Mouse (Mus musculus) hindbrain, embryonic 11.5 days (tissue): ENCODE data around the gene Ptprcap. TPM values are rescaled to one million over a fixed set of nuclear protein-coding genes. Genes with fewer than 3 reads are reported as not detected.
A peak's percentile ranks its signal among the peaks of the same experiment; 100 is the strongest.

ENCODE experiments used
- ATAC-seq: fragments of 200-750 bp; cut with Nextera tagmentation; 2 replicates; pipeline ENCODE4 v1.8.0; 2017; ENCODE audit warnings: mild to moderate bottlenecking, moderate TSS enrichment, moderate library complexity; ENCODE audit not compliant: low FRiP score
- DNase-seq: peaks from one replicate; pipeline ENCODE4 v3.0.0-alpha.2; 2015; ENCODE audit warnings: low spot score
- H3K27ac ChIP-seq: fragments of 300-500 bp; sonication (generic); 2 replicates; pipeline ENCODE4 v1.5.1; 2014; ENCODE audit warnings: mild to moderate bottlenecking, low read depth, low read length
- H3K27me3 ChIP-seq: fragments of 300-500 bp; sonication (generic); 2 replicates; pipeline ENCODE4 v1.6.1; 2014; ENCODE audit warnings: mild to moderate bottlenecking, low read length, moderate library complexity, mixed read lengths; ENCODE audit not compliant: control insufficient read depth, insufficient read depth
- H3K36me3 ChIP-seq: fragments of 300-500 bp; sonication (generic); 2 replicates; pipeline ENCODE4 v1.6.1; 2014; ENCODE audit warnings: mild to moderate bottlenecking, low read length, moderate library complexity, mixed read lengths; ENCODE audit not compliant: control insufficient read depth, insufficient read depth
- H3K4me1 ChIP-seq: fragments of 300-500 bp; sonication (generic); replicated peaks from 2 replicates; pipeline ENCODE4 v1.6.1; 2014; ENCODE audit warnings: low read length, mixed read lengths; ENCODE audit not compliant: control insufficient read depth, insufficient read depth
- H3K4me2 ChIP-seq: fragments of 300-500 bp; sonication (generic); replicated peaks from 2 replicates; pipeline ENCODE4 v1.6.1; 2014; ENCODE audit warnings: mild to moderate bottlenecking, low read depth, low read length
- H3K4me3 ChIP-seq: fragments of 300-500 bp; sonication (generic); 2 replicates; pipeline ENCODE4 v1.5.1; 2014; ENCODE audit warnings: low read depth, low read length
- H3K9ac ChIP-seq: fragments of 300-500 bp; sonication (generic); 2 replicates; pipeline ENCODE4 v1.6.1; 2014; ENCODE audit warnings: low read depth, low read length
- H3K9me3 ChIP-seq: fragments of 300-500 bp; sonication (generic); 2 replicates; pipeline ENCODE4 v1.6.1; 2016; ENCODE audit warnings: low read length; ENCODE audit not compliant: control insufficient read depth
- WGBS: fragments of 180-500 bp; shearing (Covaris S2); extraction: QIAGEN DNeasy Blood & Tissue Kit; methylation state at CpG from one replicate; pipeline ENCODE4 v1.1.7; 2014; 5-methylcytosine and 5-hydroxymethylcytosine counted together
- polyA plus RNA-seq: library from polyadenylated mRNA; unstranded; fragments of >200 nt; fragmentation: Nextera tagmentation; extraction: Ambion mirVana; gene quantifications from 2 replicates; pipeline ENCODE4 v1.2.1, GENCODE M21; 2014

The Ptprcap gene
- polyA plus RNA-seq, 1 experiment from 2014 or later = 1.1 TPM

DNA sequence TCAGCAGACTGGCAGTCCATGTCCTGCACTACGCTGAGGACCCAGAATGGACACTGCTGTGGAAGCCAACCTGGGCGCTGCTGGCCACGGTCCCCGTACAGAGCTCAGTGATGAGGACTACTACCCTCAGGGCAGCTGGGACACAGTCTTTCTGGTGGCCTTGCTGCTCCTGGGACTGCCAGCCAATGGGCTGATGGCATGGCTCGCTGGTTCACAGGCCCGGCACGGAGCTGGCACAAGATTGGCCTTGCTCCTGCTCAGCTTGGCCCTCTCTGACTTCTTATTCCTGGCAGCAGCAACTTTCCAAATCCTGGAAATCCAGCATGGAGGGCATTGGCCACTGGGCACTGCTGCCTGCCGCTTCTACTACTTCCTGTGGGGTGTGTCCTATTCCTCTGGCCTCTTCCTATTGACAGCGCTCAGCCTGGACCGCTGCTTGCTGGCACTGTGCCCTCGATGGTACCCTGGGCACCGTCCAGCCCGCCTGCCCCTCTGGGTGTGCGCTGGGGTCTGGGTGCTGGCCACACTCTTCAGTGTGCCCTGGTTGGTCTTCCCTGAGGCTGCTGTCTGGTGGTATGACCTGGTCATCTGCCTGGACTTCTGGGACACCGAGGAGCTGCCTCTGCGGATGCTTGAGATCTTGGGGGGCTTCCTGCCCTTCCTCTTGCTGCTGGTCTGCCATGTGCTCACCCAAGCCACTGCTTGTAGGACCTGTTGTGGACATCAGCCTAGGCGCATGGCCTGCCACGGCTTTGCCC lies 10.8 kb upstream of the Ptprcap start:
- H3K27me3 ChIP-seq = no peaks in the 10 kb centered on the region
- H3K36me3 ChIP-seq = no peaks in the 10 kb centered on the region
- no peak overlapping the region for H3K27ac ChIP-seq
- H3K9ac ChIP-seq = no peak overlapping the region
- 88% methylated on average over 18 of the region's 18 CpGs for WGBS
- no peak overlapping the region for H3K4me3 ChIP-seq
- DNase-seq (no peak), ATAC-seq (no peak)
- H3K4me2 ChIP-seq = no peak overlapping the region
- no peaks in the 10 kb centered on the region for H3K4me1 ChIP-seq
- H3K9me3 ChIP-seq = no peaks in the 10 kb centered on the region

DNA sequence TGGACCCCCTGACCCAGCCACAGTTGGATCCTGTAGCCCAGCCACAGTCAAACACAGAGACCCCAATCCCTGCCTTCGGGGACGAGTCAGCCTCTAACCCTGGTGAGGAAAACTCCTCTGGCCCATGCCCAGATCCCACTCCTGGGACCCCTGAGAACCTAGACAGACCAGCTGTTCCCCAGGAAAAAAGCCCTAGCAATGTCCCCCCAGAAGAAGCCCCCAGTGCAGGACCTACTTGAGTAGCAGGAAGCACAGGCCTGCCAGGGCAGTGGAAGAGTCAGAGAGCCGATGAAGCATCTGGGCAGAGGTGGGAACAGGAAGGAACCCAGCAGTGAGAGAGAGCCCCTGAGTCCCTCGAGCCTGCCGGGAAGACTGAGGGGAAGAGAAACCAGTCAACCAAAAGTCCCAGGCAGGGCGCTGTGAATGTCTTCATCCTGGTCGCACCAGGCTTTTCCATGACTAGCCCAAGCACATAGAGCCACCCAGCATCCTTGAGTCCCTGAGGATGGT lies 9.6 kb upstream of the Ptprcap start, which contains the start of gene Cabp4:
Gene Cabp4 (minus strand): TSS at position 275 of the 510 bp plus-strand sequence.
- DNase-seq = no peak
- no peak within 1 kb of the TSS for H3K27ac ChIP-seq
- WGBS = 76% methylated on average over 7 of the region's 7 CpGs

DNA sequence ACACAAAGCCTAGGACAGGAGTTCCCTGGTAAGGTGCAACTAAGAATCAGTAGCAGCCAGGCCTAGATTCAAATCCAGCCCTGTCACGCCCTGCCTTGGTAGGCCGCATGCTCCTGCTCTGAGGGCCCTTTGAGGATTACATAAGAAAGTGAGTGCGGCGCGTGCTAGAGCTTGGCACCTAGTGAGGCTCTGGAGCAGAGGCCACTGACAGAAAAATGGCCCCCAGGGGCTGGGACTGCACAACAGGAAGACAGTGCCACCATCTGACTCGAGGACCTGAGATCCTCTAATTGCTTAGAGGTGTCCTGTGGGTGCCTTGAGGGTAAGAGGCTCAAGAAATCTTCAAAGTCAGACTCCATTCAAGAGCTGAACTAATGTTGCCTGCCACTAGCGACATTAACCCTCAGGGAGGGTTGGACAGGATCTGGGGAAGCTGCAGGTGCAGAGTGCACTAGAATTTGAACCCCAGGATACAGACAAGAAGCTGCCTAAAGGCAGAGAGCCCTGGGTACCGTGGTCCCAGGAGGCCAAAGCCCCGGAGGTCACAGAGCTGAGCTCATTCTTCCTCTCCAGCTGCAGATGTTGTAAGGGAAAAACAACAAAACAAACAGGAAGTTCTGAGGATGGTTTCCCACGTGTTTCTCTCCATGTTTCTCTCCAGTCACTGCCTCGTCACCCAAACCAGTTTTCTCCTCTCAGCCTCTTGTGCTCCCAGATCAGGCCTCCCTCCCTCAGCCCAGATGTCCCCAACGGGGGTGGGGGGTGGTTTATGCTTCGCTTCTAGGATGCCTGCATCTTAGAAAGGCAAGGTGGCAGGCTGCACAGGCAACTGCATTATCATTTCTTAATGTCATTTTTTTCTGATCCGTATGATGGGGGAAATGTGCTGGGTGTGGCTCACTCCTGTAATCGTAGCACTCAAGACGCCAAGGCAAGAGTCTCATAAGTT lies 8.6 kb upstream of the Ptprcap start:
- Histone ChIP-seq H3K9me3 (no peaks in the 10 kb centered on the region), H3K9ac (no peak overlapping the region), H3K4me1 (peaks cover 8% of the 10 kb centered on the region), H3K27me3 (no peaks in the 10 kb centered on the region), H3K4me3 (no peak overlapping the region), H3K4me2 (no peak overlapping the region), H3K27ac (no peak overlapping the region), H3K36me3 (no peaks in the 10 kb centered on the region)
- 83% methylated on average over 16 of the region's 16 CpGs for WGBS
- ATAC-seq (no peak), DNase-seq (no peak)

More for the DNA sequence above, 9.6 kb upstream of the Ptprcap start, which contains the start of gene Cabp4:
- Histone ChIP-seq H3K4me1 (0 out of 2 replicates have a peak, but pooled peaks cover 2% of the 10 kb centered on the region), H3K9ac (no peak within 1 kb of the TSS), H3K4me3 (no peak within 1 kb of the TSS), H3K4me2 (no peak within 1 kb of the TSS), H3K36me3 (no peaks in the 10 kb centered on the region), H3K9me3 (no peaks in the 10 kb centered on the region), H3K27me3 (no peaks in the 10 kb centered on the region)
- ATAC-seq = no peak

GRCm38 (mm10) chr19:4145936-4146335 lies 7.5 kb upstream of the Ptprcap start:
- Histone ChIP-seq H3K4me3 (no peak overlapping the region), H3K9me3 (no peaks in the 10 kb centered on the region), H3K4me1 (peaks cover 8% of the 10 kb centered on the region), H3K9ac (no peak overlapping the region), H3K27me3 (no peaks in the 10 kb centered on the region), H3K27ac (no peak overlapping the region), H3K36me3 (0 out of 2 replicates have a peak, but pooled peaks cover 2% of the 10 kb centered on the region), H3K4me2 (no peak overlapping the region)
- WGBS = 91% methylated on average over 5 of the region's 5 CpGs
- DNase-seq (no peak), ATAC-seq (no peak)

DNA sequence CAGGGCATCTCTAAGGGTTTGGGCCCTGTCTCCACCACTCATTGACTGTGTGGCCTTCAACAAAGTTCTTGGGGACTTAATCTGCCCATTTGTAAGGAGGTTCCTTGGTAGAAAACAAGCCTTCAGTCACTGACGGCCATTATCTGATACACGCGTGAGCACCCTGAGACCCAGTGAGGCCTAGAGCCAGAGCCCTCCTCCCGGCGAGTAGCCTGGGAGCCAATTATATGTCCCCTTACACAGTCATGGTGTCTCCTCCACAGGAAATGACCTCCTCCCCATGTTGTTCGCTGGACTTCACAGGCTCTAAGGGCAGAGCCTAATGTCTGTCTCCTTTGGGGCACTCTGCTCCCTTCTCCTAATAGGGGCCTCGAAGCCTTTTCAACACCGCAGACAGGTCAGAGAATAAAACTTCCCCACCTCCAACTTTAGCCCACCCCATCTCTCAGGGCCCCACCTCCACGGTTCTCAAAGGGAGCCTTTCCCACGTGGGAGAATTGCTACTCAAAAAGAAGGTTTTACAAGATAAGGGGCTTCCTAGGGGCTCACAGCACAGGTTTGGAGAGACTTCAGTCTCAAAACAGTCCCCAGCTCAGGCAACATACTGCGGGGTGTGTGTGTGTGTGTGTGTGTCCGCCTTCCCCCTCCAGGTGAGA lies 6.9 kb upstream of the Ptprcap start:
- ATAC-seq (no peak), DNase-seq (no peak)
- H3K27ac ChIP-seq = no peak overlapping the region
- H3K27me3 ChIP-seq = no peaks in the 10 kb centered on the region
- H3K4me3 ChIP-seq = no peak overlapping the region
- 0 out of 2 replicates have a peak, but pooled peaks cover 2% of the 10 kb centered on the region for H3K36me3 ChIP-seq
- WGBS = 59% methylated on average over 12 of the region's 12 CpGs
- H3K9ac ChIP-seq = no peak overlapping the region
- H3K4me2 ChIP-seq = no peak overlapping the region
- peaks cover 8% of the 10 kb centered on the region for H3K4me1 ChIP-seq
- H3K9me3 ChIP-seq = no peaks in the 10 kb centered on the region

DNA sequence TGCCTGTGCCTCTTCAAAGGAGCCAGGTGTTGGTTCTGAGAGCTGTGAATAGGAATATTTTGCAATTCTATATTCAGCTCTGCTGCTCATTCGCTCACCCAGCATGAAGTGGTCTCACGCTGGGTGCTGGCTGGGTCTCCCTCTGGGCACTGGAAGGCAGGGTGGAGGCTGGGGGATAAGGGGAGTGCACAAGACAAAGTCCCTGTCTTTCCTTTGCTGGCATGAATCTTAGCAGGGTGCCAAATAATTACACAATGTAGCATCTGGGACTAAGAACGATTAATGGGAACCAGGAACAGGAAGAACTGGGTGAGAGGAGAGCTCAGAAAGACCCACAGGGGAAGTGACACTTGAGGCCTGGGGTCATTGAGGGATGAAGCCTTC lies 6.4 kb upstream of the Ptprcap start:
- WGBS = 45% methylated on average over 3 of the region's 3 CpGs
- H3K27ac ChIP-seq = no peak overlapping the region
- H3K9ac ChIP-seq = no peak overlapping the region
- DNase-seq = no peak
- no peak overlapping the region for H3K4me2 ChIP-seq
- no peak overlapping the region for H3K4me3 ChIP-seq
- H3K36me3 ChIP-seq = 0 out of 2 replicates have a peak, but pooled peaks cover 2% of the 10 kb centered on the region
- H3K9me3 ChIP-seq = no peaks in the 10 kb centered on the region
- peaks cover 8% of the 10 kb centered on the region for H3K4me1 ChIP-seq
- ATAC-seq = no peak
- H3K27me3 ChIP-seq = no peaks in the 10 kb centered on the region

GRCm38 (mm10) chr19:4147782-4148490 lies 5.5 kb upstream of the Ptprcap start:
- no peak for DNase-seq
- peaks cover 8% of the 10 kb centered on the region for H3K4me1 ChIP-seq
- H3K9me3 ChIP-seq = no peaks in the 10 kb centered on the region
- H3K36me3 ChIP-seq = 0 out of 2 replicates have a peak, but pooled peaks cover 2% of the 10 kb centered on the region
- peak overlapping the region; percentile 66; the same call in 1 of the 2 replicates for H3K9ac ChIP-seq
- peak overlapping the region; percentile 63 for H3K4me3 ChIP-seq
- H3K4me2 ChIP-seq = peak overlapping the region; percentile 84
- H3K27ac ChIP-seq = no peak overlapping the region
- H3K27me3 ChIP-seq = no peaks in the 10 kb centered on the region
- WGBS = 33% methylated on average over 9 of the region's 9 CpGs
- peak; percentile 34 for ATAC-seq

DNA sequence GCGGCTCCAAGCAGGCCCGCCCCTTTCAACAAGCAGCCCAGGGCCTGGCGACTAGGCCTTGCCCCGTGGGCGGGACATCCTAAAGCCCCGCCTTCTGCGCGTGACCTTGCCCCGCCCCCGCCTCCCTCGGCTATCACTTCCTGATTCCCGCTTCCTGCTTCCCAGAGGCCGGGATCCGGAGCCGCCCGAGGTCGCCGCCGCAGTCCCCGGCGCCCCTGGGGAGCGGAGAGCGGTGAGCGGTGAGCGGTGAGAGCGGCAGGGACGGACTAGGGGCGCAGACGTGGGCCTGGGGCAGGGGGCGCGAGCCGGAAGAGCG lies 5.0 kb upstream of the Ptprcap start, which contains the start of gene Coro1b:
Gene Coro1b (plus strand): TSS at position 129 of the 316 bp plus-strand sequence.
- H3K27me3 ChIP-seq = no peaks in the 10 kb centered on the region
- whole genome bisulfite sequencing = 0% methylated on average over 29 of the region's 33 CpGs
- H3K4me3 ChIP-seq = peak within 1 kb of the TSS; percentile 63
- 0 out of 2 replicates have a peak, but pooled peaks cover 2% of the 10 kb centered on the region for H3K36me3 ChIP-seq
- H3K9ac ChIP-seq = peak within 1 kb of the TSS; percentile 66
- peak; percentile 96 for DNase-seq
- no peak within 1 kb of the TSS for H3K27ac ChIP-seq
- H3K4me1 ChIP-seq = peaks cover 8% of the 10 kb centered on the region
- peak; percentile 94 for ATAC-seq
- peak within 1 kb of the TSS; percentile 84 for H3K4me2 ChIP-seq
- H3K9me3 ChIP-seq = no peaks in the 10 kb centered on the region
